Comparison of ENCODE assay signal across 9 mouse cellular contexts in the genomic region with DNA sequence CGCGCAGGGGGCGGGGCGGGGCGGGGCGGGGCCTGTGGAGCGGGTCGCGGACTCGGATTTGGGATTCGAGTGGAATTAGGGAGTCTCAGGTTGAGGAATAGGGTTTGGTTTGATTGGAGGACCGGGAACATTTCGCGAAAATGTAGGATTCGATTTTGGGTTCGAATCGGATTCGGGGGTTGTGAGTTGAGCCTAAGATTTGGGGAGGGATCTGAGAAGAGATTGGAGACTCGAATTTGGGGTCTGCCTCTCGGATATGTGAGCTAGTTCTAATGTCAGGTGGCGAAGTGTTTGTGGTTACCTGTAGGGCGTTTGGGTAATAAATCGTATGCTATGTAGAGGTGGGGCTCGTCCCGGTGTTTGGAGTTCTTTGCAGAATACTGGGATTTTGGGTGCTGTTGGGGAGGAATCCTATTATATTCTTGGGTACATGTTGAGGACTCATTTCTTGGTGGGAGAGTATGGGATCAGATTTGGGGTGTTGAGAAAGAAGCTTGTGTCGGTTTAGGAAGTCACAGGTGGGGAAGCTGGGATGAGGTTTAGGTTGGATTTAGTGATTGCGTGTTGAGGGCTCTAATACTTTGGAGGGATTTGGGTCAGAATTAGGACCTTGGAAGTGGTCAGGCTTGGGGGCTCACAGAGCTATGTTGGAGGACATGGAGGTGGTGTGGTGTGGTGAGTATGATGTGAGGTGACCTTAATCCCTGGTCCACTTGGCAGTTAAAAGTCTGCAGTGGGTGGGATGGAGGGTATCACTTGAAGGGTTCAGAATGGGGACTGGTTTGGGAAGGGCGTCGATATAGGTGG. TPM values are rescaled to one million over a fixed set of nuclear protein-coding genes. Genes with fewer than 3 reads are reported as not detected.
DNase-seq lines count a peak whose midpoint lies in the region; ATAC-seq and TF ChIP-seq lines count a peak whose summit lies in the region.
"Had no signal": no experiment of that assay in that cellular context is flagged by ENCODE, and none has a peak within 500 bp of the region (broad histone marks: within the 10 kb centered on the region; RNA-seq: fewer than 3 reads in every experiment).

No protein-coding gene starts in this region.

- peak overlapping the region; percentile 98 for H3K27ac ChIP-seq in left cerebral cortex, adult 2 months
- peak overlapping the region; percentile 86; the same call in 1 of the 2 replicates for H3K27ac ChIP-seq in embryonic facial prominence, embryonic 13.5 days
- peak overlapping the region; percentile 85; the same call in 1 of the 2 replicates for H3K27ac ChIP-seq in intestine, embryonic 14.5 days (ENCODE audit: low read depth)

- H3K4me1 ChIP-seq in embryonic facial prominence, embryonic 13.5 days = peaks cover 38% of the 10 kb centered on the region
- H3K4me1 ChIP-seq in intestine, embryonic 14.5 days (replicated peaks; ENCODE audit: control insufficient read depth, insufficient read depth, low read length) = peaks cover 15% of the 10 kb centered on the region; the same call in 1 of the 2 replicates

- no peak for DNase-seq in left cerebral cortex, adult 2 months (ENCODE audit: extremely low spot score in 1 of 2, low spot score in 2 of 2)
- DNase-seq in left cerebral cortex, postnatal 14 days (ENCODE audit: low spot score in 2 of 2) = no peak
- no peak for DNase-seq in intestine, embryonic 14.5 days (ENCODE audit: low spot score)
- DNase-seq in left cerebral cortex, adult 8-10 months (ENCODE audit: low spot score in 2 of 2) = no peak
- DNase-seq in cerebellum, adult 11-12 months = no peak
- no peak for DNase-seq in adrenal gland, postnatal 10 days

- peaks cover 28% of the 10 kb centered on the region for H3K36me3 ChIP-seq in embryonic facial prominence, embryonic 13.5 days
- peaks cover 14% of the 10 kb centered on the region for H3K36me3 ChIP-seq in intestine, embryonic 14.5 days (ENCODE audit: control insufficient read depth, insufficient read depth, low read length)
- H3K36me3 ChIP-seq in myocyte (ENCODE audit: control insufficient read depth, insufficient read depth) = peaks cover 14% of the 10 kb centered on the region

- H3K9me3 ChIP-seq in embryonic facial prominence, embryonic 13.5 days = no peaks in the 10 kb centered on the region
- H3K9me3 ChIP-seq in intestine, embryonic 14.5 days (ENCODE audit: control insufficient read depth, low read length) = no peaks in the 10 kb centered on the region

- H3K9ac ChIP-seq in embryonic facial prominence, embryonic 13.5 days = peak overlapping the region; percentile 95
- peak overlapping the region; percentile 84 for H3K9ac ChIP-seq in intestine, embryonic 14.5 days (ENCODE audit: low read length)

- peak overlapping the region; percentile 93 for H3K4me3 ChIP-seq in left cerebral cortex, adult 2 months
- peak overlapping the region; percentile 78 for H3K4me3 ChIP-seq in embryonic facial prominence, embryonic 13.5 days
- H3K4me3 ChIP-seq in intestine, embryonic 14.5 days (ENCODE audit: low read depth, low read length) = peak overlapping the region; percentile 85
- H3K4me3 ChIP-seq in myocyte = peak overlapping the region; percentile 74

- H3K79me2 ChIP-seq in myocyte (ENCODE audit: control insufficient read depth, insufficient read depth) = peaks cover 26% of the 10 kb centered on the region

- H3ac ChIP-seq in myocyte (ENCODE audit: control insufficient read depth, insufficient read length) = peak overlapping the region; percentile 35

- intact Hi-C loops in left cerebral cortex, adult 2 months (cut with DNase I) = loop anchor here (5.0 kb wide), 1 partner anchor 170 kb away; no protein-coding TSS in a partner anchor
- intact Hi-C loops in left cerebral cortex, postnatal 14 days (cut with DNase I) = loop anchor here (5.0 kb wide), 1 partner anchor 50 kb away; no protein-coding TSS in a partner anchor

- TF ChIP-seq POLR2A in myocyte (IDR thresholded peaks at IDR 0.05; ENCODE audit: insufficient read length, low read depth) = no peak

- H3K4me2 ChIP-seq in embryonic facial prominence, embryonic 13.5 days = peak overlapping the region; percentile 99
- H3K4me2 ChIP-seq in intestine, embryonic 14.5 days (ENCODE audit: low read length) = peak overlapping the region; percentile 99
- H3K4me2 ChIP-seq in myocyte (ENCODE audit: low read depth) = peak overlapping the region; percentile 98

- no peaks in the 10 kb centered on the region for H3K27me3 ChIP-seq in embryonic facial prominence, embryonic 13.5 days
- H3K27me3 ChIP-seq in intestine, embryonic 14.5 days (replicated peaks; ENCODE audit: control insufficient read depth, insufficient read depth, low read length) = no peaks in the 10 kb centered on the region
- H3K27me3 ChIP-seq in myocyte (ENCODE audit: control insufficient read depth, insufficient read depth, insufficient read length) = no peaks in the 10 kb centered on the region

- 7% methylated on average over 29 of the region's 29 CpGs for WGBS in embryonic facial prominence, embryonic 13.5 days
- WGBS in intestine, embryonic 14.5 days = 6% methylated on average over 29 of the region's 29 CpGs

- no peak for ATAC-seq in embryonic facial prominence, embryonic 13.5 days (ENCODE audit: insufficient number of reproducible peaks, insufficient read depth, low FRiP score, low TSS enrichment, low read depth)
- ATAC-seq in intestine, embryonic 14.5 days (replicated peaks; ENCODE audit: low FRiP score, low TSS enrichment, low read depth) = no peak

- TF ChIP-seq CTCF in left cerebral cortex, adult 2 months (IDR thresholded peaks at IDR 0.05) = no peak

TF ChIP-seq in myocyte, 11 proteins besides CTCF, POLR2A, EP300 and RAD21:
- TF ChIP-seq TCF3 (IDR thresholded peaks at IDR 0.05; ENCODE audit: insufficient read length, low read depth) = no peak
- no peak for TF ChIP-seq REST (IDR thresholded peaks at IDR 0.05; ENCODE audit: insufficient read depth, insufficient read length)
- no peak for TF ChIP-seq CEBPB (IDR thresholded peaks at IDR 0.05; ENCODE audit: insufficient read depth, poor library complexity, severe bottlenecking)
- TF ChIP-seq MYOD1 (IDR thresholded peaks at IDR 0.05; ENCODE audit: control insufficient read depth in 1 of 3, insufficient read length in 2 of 3, low read depth in 2 of 3) = no peak
- no peak for TF ChIP-seq MYOG (IDR thresholded peaks at IDR 0.05; ENCODE audit: control insufficient read depth in 1 of 3, insufficient read depth in 1 of 3, insufficient read length in 2 of 3, low read depth in 2 of 3)
- TF ChIP-seq E2F4 (IDR thresholded peaks at IDR 0.05; ENCODE audit: insufficient read depth) = no peak
- TF ChIP-seq SRF (IDR thresholded peaks at IDR 0.05; ENCODE audit: control insufficient read depth, insufficient read length, low read depth) = no peak
- no peak for TF ChIP-seq POLR2AphosphoS2 (IDR thresholded peaks at IDR 0.05; ENCODE audit: insufficient read length, low read depth)
- TF ChIP-seq MAX (IDR thresholded peaks at IDR 0.05; ENCODE audit: low read depth) = no peak
- no peak for TF ChIP-seq USF1 (IDR thresholded peaks at IDR 0.05; ENCODE audit: low read depth)
- no peak for TF ChIP-seq TCF12 (IDR thresholded peaks at IDR 0.05; ENCODE audit: insufficient read depth, poor library complexity, severe bottlenecking)

RNA-seq across cellular contexts. Expression of a gene that starts 0.8 kb away (rescaled TPM):
- total RNA-seq in left cerebral cortex, adult 2 months (2021) = 100 to 1,000 TPM; 476 to 536 TPM
- total RNA-seq in left cerebral cortex, postnatal 14 days (2021) = 100 to 1,000 TPM; 433 to 483 TPM
- polyA plus RNA-seq in embryonic facial prominence, embryonic 13.5 days (2015; fragmentation: Nextera tagmentation; extraction: Ambion mirVana) = 1,868 and 1,916 TPM in 2 replicates
- 1,692 and 1,787 TPM in 2 replicates for polyA plus RNA-seq in intestine, embryonic 14.5 days (2014; fragmentation: Nextera tagmentation; extraction: Ambion mirVana)
- 1,349 TPM for polyA plus RNA-seq in myocyte (2012; fragmentation: generic; extraction: Trizol)
- total RNA-seq in left cerebral cortex, adult 8-10 months (2022) = 100 to 1,000 TPM; 505 to 586 (median 560) TPM
- 100 to 1,000 TPM; 700 to 820 TPM for total RNA-seq in adrenal gland, postnatal 10 days (2021)

RNA-seq across cellular contexts. Expression of a gene that starts 14.0 kb away (rescaled TPM):
- 1 to 10 TPM; 5.9 to 7.4 TPM for total RNA-seq in left cerebral cortex, adult 2 months (2021)
- 1 to 10 TPM; 2.5 to 2.9 TPM for total RNA-seq in left cerebral cortex, postnatal 14 days (2021)
- polyA plus RNA-seq in embryonic facial prominence, embryonic 13.5 days (2015; fragmentation: Nextera tagmentation; extraction: Ambion mirVana) = 0.76 and 2.2 TPM in 2 replicates
- polyA plus RNA-seq in intestine, embryonic 14.5 days (2014; fragmentation: Nextera tagmentation; extraction: Ambion mirVana) = 0.83 and 0.95 TPM in 2 replicates
- polyA plus RNA-seq in myocyte (2012; fragmentation: generic; extraction: Trizol) = 343 TPM
- 1 to 10 TPM; 5.1 to 9.7 (median 6.2) TPM for total RNA-seq in left cerebral cortex, adult 8-10 months (2022)
- total RNA-seq in adrenal gland, postnatal 10 days (2021) = 10 to 100 TPM in 1 of 2 experiments, 1 to 10 TPM in 1; 9.8 to 24.0 TPM
- polyA plus RNA-seq: activated CD4-positive, CD25-positive, alpha-beta regulatory T cell, adult 4 months had no signal

RNA-seq across cellular contexts. Expression of a gene that starts 16.6 kb away (rescaled TPM):
- total RNA-seq in left cerebral cortex, adult 2 months (2021) = 10 to 100 TPM; 38.3 to 42.8 TPM
- total RNA-seq in left cerebral cortex, postnatal 14 days (2021) = 10 to 100 TPM; 30.0 to 33.0 TPM
- polyA plus RNA-seq in embryonic facial prominence, embryonic 13.5 days (2015; fragmentation: Nextera tagmentation; extraction: Ambion mirVana) = 1.9 and 2.0 TPM in 2 replicates
- 0.07 and 0.20 TPM in 2 replicates for polyA plus RNA-seq in intestine, embryonic 14.5 days (2014; fragmentation: Nextera tagmentation; extraction: Ambion mirVana)
- polyA plus RNA-seq in myocyte (2012; fragmentation: generic; extraction: Trizol) = 0.05 TPM
- total RNA-seq in left cerebral cortex, adult 8-10 months (2022) = 10 to 100 TPM; 46.4 to 64.4 (median 48.1) TPM
- total RNA-seq in adrenal gland, postnatal 10 days (2021) = 1 to 10 TPM in 1 of 2 experiments, under 1 TPM in 1; 0.99 to 1.5 TPM
- polyA plus RNA-seq: activated CD4-positive, CD25-positive, alpha-beta regulatory T cell, adult 4 months had no signal

RNA-seq across cellular contexts. Expression of a gene that starts 22.2 kb away (rescaled TPM):
- 1 to 10 TPM; 1.9 to 3.8 TPM for total RNA-seq in left cerebral cortex, adult 2 months (2021)
- total RNA-seq in left cerebral cortex, postnatal 14 days (2021) = 1 to 10 TPM; 1.6 to 1.9 TPM
- not detected in 2 replicates for polyA plus RNA-seq in embryonic facial prominence, embryonic 13.5 days (2015; fragmentation: Nextera tagmentation; extraction: Ambion mirVana)
- polyA plus RNA-seq in intestine, embryonic 14.5 days (2014; fragmentation: Nextera tagmentation; extraction: Ambion mirVana) = 0.11 TPM in 1 of 2 replicates, not detected in the other
- 0.76 TPM for polyA plus RNA-seq in myocyte (2012; fragmentation: generic; extraction: Trizol)
- 1 to 10 TPM; 1.1 to 2.2 (median 1.7) TPM for total RNA-seq in left cerebral cortex, adult 8-10 months (2022)
- total RNA-seq in adrenal gland, postnatal 10 days (2021) = under 1 TPM; 0.57 to 0.79 TPM
- polyA plus RNA-seq: activated CD4-positive, CD25-positive, alpha-beta regulatory T cell, adult 4 months had no signal

RNA-seq across cellular contexts. Expression of a gene that starts 27.7 kb away (rescaled TPM):
- 10 to 100 TPM; 40.0 to 43.2 TPM for total RNA-seq in left cerebral cortex, adult 2 months (2021)
- total RNA-seq in left cerebral cortex, postnatal 14 days (2021) = 10 to 100 TPM; 46.4 to 52.7 TPM
- polyA plus RNA-seq in embryonic facial prominence, embryonic 13.5 days (2015; fragmentation: Nextera tagmentation; extraction: Ambion mirVana) = 313 and 339 TPM in 2 replicates
- 406 and 412 TPM in 2 replicates for polyA plus RNA-seq in intestine, embryonic 14.5 days (2014; fragmentation: Nextera tagmentation; extraction: Ambion mirVana)
- polyA plus RNA-seq in myocyte (2012; fragmentation: generic; extraction: Trizol) = 150 TPM
- total RNA-seq in left cerebral cortex, adult 8-10 months (2022) = 10 to 100 TPM; 35.4 to 57.9 (median 48.2) TPM
- total RNA-seq in adrenal gland, postnatal 10 days (2021) = 10 to 100 TPM; 35.3 to 37.8 TPM

Comparison
In these comparisons a context has a peak if more than half of its experiments do, and no peak if none do; other contexts are left out.
1. RNA of a gene that starts 16.6 kb away (total RNA-seq): 46.4 to 64.4 TPM in left cerebral cortex, adult 8-10 months, 38.3 to 42.8 TPM in left cerebral cortex, adult 2 months and 30.0 to 33.0 TPM in left cerebral cortex, postnatal 14 days; 0.99 to 1.5 TPM in adrenal gland, postnatal 10 days; every median in the first group is over 10 times any median in the second.
2. Peak in every context shown above with its lines, with median percentiles within 50 percentile points of each other: H3K27ac ChIP-seq, H3K4me3 ChIP-seq and H3K4me2 ChIP-seq.